Mouse (Mus musculus): ENCODE results near the gene Slc52a3. TPM values are rescaled to one million over a fixed set of nuclear protein-coding genes. Genes with fewer than 3 reads are reported as not detected.

Slc52a3 gene
- polyA plus RNA-seq, 1 experiment from 2014 or later: 3.6 TPM

GRCm38 (mm10) chr2:151961284-151962196 is 34.8 kb upstream of the Slc52a3 start:
- 44% methylated on average over 9 of the region's 9 CpGs for WGBS
- H3K4me3 ChIP-seq (ENCODE audit: low read depth, low read length): no peak overlapping the region
- H3K27ac ChIP-seq (ENCODE audit: low read length): no peak overlapping the region
- H3K9ac ChIP-seq (replicated peaks; ENCODE audit: low read depth, low read length): no peak overlapping the region
- no peak overlapping the region for H3K4me2 ChIP-seq (replicated peaks; ENCODE audit: low read depth, low read length)
- H3K36me3 ChIP-seq (ENCODE audit: control insufficient read depth, insufficient read depth, low read length): no peaks in the 10 kb centered on the region
- ATAC-seq (ENCODE audit: insufficient number of reproducible peaks, insufficient read depth, low FRiP score, low read depth): no peak
- H3K27me3 ChIP-seq (ENCODE audit: control insufficient read depth, insufficient read depth, low read length): no peaks in the 10 kb centered on the region
- peaks cover 23% of the 10 kb centered on the region for H3K4me1 ChIP-seq (ENCODE audit: control insufficient read depth, insufficient read depth, low read length)
- H3K9me3 ChIP-seq (ENCODE audit: control insufficient read depth, low read depth, low read length): no peaks in the 10 kb centered on the region

- H3K27ac ChIP-seq (ENCODE audit: low read length): no peak overlapping the region
- no peak overlapping the region for H3K4me3 ChIP-seq (ENCODE audit: low read depth, low read length)
- no peaks in the 10 kb centered on the region for H3K27me3 ChIP-seq (ENCODE audit: control insufficient read depth, insufficient read depth, low read length)
- H3K9me3 ChIP-seq (ENCODE audit: control insufficient read depth, low read depth, low read length): no peaks in the 10 kb centered on the region
- peaks cover 27% of the 10 kb centered on the region for H3K4me1 ChIP-seq (ENCODE audit: control insufficient read depth, insufficient read depth, low read length)
- ATAC-seq (ENCODE audit: insufficient number of reproducible peaks, insufficient read depth, low FRiP score, low read depth): peak; percentile 47
- H3K36me3 ChIP-seq (ENCODE audit: control insufficient read depth, insufficient read depth, low read length): no peaks in the 10 kb centered on the region
- 44% methylated on average over 10 of the region's 10 CpGs for WGBS
- H3K4me2 ChIP-seq (replicated peaks; ENCODE audit: low read depth, low read length): no peak overlapping the region
- no peak overlapping the region for H3K9ac ChIP-seq (replicated peaks; ENCODE audit: low read depth, low read length)
These were observed 33.8 kb upstream of the Slc52a3 start for GRCm38 (mm10) chr2:151962474-151962873.

DNA sequence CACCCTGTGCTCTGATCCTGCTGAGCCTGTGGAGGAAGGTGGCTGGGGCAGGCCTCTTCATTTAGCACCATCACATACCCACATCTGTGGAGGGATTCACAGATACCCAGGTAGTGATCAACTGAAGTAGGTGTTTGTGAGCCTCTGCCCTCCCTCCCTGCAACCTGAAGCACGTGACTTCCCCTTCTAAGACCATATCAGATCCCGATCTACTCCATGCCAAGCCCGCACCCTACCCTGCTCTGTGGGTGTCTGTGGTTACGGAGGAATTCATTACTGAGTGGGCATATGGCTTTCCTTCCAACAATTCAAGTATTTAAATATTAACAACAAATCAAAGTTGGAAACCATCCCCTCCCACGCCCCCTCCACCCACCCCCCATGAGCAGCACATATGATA is 33.0 kb upstream of the Slc52a3 start:
- Histone ChIP-seq H3K4me2 (replicated peaks; ENCODE audit: low read depth, low read length) (no peak overlapping the region), H3K27me3 (ENCODE audit: control insufficient read depth, insufficient read depth, low read length) (no peaks in the 10 kb centered on the region)
- no peak for ATAC-seq (ENCODE audit: insufficient number of reproducible peaks, insufficient read depth, low FRiP score, low read depth)

DNA sequence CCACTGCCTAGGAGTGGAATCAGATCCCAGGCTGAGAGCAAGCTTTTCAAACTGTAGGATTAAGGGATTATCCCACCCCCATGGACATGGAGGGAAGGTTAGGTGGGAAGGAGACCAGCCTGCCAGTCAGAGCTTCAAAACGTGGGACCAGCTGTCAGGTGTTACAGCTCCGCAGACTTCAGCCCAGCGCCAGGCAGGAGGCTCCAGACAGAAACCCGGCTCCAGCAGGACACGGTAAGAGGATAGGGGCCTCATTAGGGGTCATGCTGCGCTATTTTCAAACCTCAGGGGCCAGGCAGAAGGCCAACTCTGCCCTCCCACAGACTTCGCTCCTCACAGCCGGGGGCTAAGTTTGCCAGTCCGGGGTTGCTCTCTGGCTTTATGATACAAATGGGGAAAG is 32.3 kb upstream of the Slc52a3 start:
- no peak overlapping the region for H3K4me2 ChIP-seq (replicated peaks; ENCODE audit: low read depth, low read length)
- H3K9me3 ChIP-seq (ENCODE audit: control insufficient read depth, low read depth, low read length): no peaks in the 10 kb centered on the region
- no peak for ATAC-seq (ENCODE audit: insufficient number of reproducible peaks, insufficient read depth, low FRiP score, low read depth)
- no peaks in the 10 kb centered on the region for H3K27me3 ChIP-seq (ENCODE audit: control insufficient read depth, insufficient read depth, low read length)
- no peak overlapping the region for H3K9ac ChIP-seq (replicated peaks; ENCODE audit: low read depth, low read length)
- WGBS: 10% methylated on average over 9 of the region's 9 CpGs
- peaks cover 5% of the 10 kb centered on the region for H3K36me3 ChIP-seq (ENCODE audit: control insufficient read depth, insufficient read depth, low read length)
- no peak overlapping the region for H3K4me3 ChIP-seq (ENCODE audit: low read depth, low read length)
- H3K4me1 ChIP-seq (ENCODE audit: control insufficient read depth, insufficient read depth, low read length): peaks cover 30% of the 10 kb centered on the region
- H3K27ac ChIP-seq (ENCODE audit: low read length): no peak overlapping the region

More for the DNA sequence above, 33.0 kb upstream of the Slc52a3 start:
- 82% methylated on average over 5 of the region's 5 CpGs for WGBS
- Histone ChIP-seq H3K4me1 (ENCODE audit: control insufficient read depth, insufficient read depth, low read length) (peaks cover 30% of the 10 kb centered on the region), H3K36me3 (ENCODE audit: control insufficient read depth, insufficient read depth, low read length) (no peaks in the 10 kb centered on the region), H3K9me3 (ENCODE audit: control insufficient read depth, low read depth, low read length) (no peaks in the 10 kb centered on the region), H3K27ac (ENCODE audit: low read length) (no peak overlapping the region; the same call in 1 of the 2 replicates), H3K4me3 (ENCODE audit: low read depth, low read length) (no peak overlapping the region), H3K9ac (replicated peaks; ENCODE audit: low read depth, low read length) (no peak overlapping the region)

DNA sequence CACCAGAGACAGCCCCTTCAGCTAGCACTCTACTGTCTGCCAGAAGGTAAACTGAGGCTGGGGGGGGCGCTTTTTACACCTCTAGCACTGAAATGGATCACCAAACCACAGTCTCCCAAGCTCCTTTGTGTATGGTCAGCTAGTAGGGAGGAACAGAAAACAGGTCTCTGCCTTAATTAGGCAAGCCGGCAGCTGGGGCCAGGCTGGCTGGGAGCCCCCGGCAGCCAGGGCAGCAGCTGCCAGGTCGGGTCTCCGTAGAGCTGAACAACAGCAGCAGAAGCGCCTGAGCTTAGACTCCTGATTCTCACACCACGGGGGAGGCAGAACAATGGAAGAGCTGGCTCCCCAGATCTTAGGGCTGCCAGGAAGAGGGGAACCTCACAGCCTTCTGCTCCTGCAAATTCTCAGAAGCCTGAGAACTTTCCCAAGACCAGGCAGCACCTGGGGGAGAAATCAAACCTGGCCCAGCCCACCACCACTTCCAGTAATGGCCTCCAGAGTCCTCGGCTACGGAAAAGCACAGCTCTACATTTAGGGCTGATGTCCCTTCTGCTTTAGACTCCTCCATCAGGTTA is 29.0 kb upstream of the Slc52a3 start:
- WGBS: 41% methylated on average over 9 of the region's 9 CpGs
- Histone ChIP-seq H3K27me3 (ENCODE audit: control insufficient read depth, insufficient read depth, low read length) (no peaks in the 10 kb centered on the region), H3K9ac (replicated peaks; ENCODE audit: low read depth, low read length) (no peak overlapping the region), H3K9me3 (ENCODE audit: control insufficient read depth, low read depth, low read length) (no peaks in the 10 kb centered on the region), H3K4me3 (ENCODE audit: low read depth, low read length) (no peak overlapping the region), H3K36me3 (ENCODE audit: control insufficient read depth, insufficient read depth, low read length) (peaks cover 17% of the 10 kb centered on the region), H3K27ac (ENCODE audit: low read length) (no peak overlapping the region), H3K4me2 (replicated peaks; ENCODE audit: low read depth, low read length) (no peak overlapping the region), H3K4me1 (ENCODE audit: control insufficient read depth, insufficient read depth, low read length) (peaks cover 38% of the 10 kb centered on the region)
- no peak for ATAC-seq (ENCODE audit: insufficient number of reproducible peaks, insufficient read depth, low FRiP score, low read depth)

- H3K9ac ChIP-seq (replicated peaks; ENCODE audit: low read depth, low read length): no peak overlapping the region
- H3K27me3 ChIP-seq (ENCODE audit: control insufficient read depth, insufficient read depth, low read length): no peaks in the 10 kb centered on the region
- H3K4me1 ChIP-seq (ENCODE audit: control insufficient read depth, insufficient read depth, low read length): peaks cover 36% of the 10 kb centered on the region
- no peak overlapping the region for H3K27ac ChIP-seq (ENCODE audit: low read length)
- 80% methylated on average over 2 of the region's 2 CpGs for WGBS
- H3K4me2 ChIP-seq (replicated peaks; ENCODE audit: low read depth, low read length): no peak overlapping the region
- ATAC-seq (ENCODE audit: insufficient number of reproducible peaks, insufficient read depth, low FRiP score, low read depth): no peak
- no peaks in the 10 kb centered on the region for H3K9me3 ChIP-seq (ENCODE audit: control insufficient read depth, low read depth, low read length)
- peaks cover 17% of the 10 kb centered on the region for H3K36me3 ChIP-seq (ENCODE audit: control insufficient read depth, insufficient read depth, low read length)
- no peak overlapping the region for H3K4me3 ChIP-seq (ENCODE audit: low read depth, low read length)
These were observed 28.5 kb upstream of the Slc52a3 start for GRCm38 (mm10) chr2:151967792-151968191.

DNA sequence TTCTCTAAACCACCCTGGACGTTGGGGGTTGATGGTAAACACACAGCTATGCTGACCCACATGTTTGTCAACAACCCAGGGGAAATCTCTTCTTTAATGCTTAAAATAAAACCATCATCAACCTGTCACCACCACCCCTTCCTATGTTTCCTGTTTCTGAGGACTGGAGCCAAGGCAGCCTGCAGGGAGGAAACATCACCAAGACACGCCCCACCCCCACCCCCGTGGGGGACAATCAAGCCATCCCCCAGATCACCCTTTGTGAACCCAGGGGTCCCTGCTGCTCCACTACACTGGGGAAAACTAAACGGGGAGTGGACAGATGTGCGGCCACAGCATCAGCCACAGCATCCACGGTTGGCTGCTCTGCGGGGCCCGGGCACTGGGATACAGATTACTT is 27.9 kb upstream of the Slc52a3 start:
- H3K4me2 ChIP-seq (replicated peaks; ENCODE audit: low read depth, low read length): no peak overlapping the region
- no peak for ATAC-seq (ENCODE audit: insufficient number of reproducible peaks, insufficient read depth, low FRiP score, low read depth)
- peaks cover 17% of the 10 kb centered on the region for H3K36me3 ChIP-seq (ENCODE audit: control insufficient read depth, insufficient read depth, low read length)
- no peak overlapping the region for H3K9ac ChIP-seq (replicated peaks; ENCODE audit: low read depth, low read length)
- H3K9me3 ChIP-seq (ENCODE audit: control insufficient read depth, low read depth, low read length): no peaks in the 10 kb centered on the region
- WGBS: 78% methylated on average over 8 of the region's 8 CpGs
- H3K4me3 ChIP-seq (ENCODE audit: low read depth, low read length): no peak overlapping the region
- no peak overlapping the region for H3K27ac ChIP-seq (ENCODE audit: low read length)
- peaks cover 32% of the 10 kb centered on the region for H3K4me1 ChIP-seq (ENCODE audit: control insufficient read depth, insufficient read depth, low read length)
- no peaks in the 10 kb centered on the region for H3K27me3 ChIP-seq (ENCODE audit: control insufficient read depth, insufficient read depth, low read length)

- H3K36me3 ChIP-seq (ENCODE audit: control insufficient read depth, insufficient read depth, low read length): peaks cover 17% of the 10 kb centered on the region
- no peaks in the 10 kb centered on the region for H3K27me3 ChIP-seq (ENCODE audit: control insufficient read depth, insufficient read depth, low read length)
- no peaks in the 10 kb centered on the region for H3K9me3 ChIP-seq (ENCODE audit: control insufficient read depth, low read depth, low read length)
- no peak overlapping the region for H3K9ac ChIP-seq (replicated peaks; ENCODE audit: low read depth, low read length)
- H3K27ac ChIP-seq (ENCODE audit: low read length): no peak overlapping the region
- no peak overlapping the region for H3K4me3 ChIP-seq (ENCODE audit: low read depth, low read length)
- ATAC-seq (ENCODE audit: insufficient number of reproducible peaks, insufficient read depth, low FRiP score, low read depth): no peak
- peaks cover 32% of the 10 kb centered on the region for H3K4me1 ChIP-seq (ENCODE audit: control insufficient read depth, insufficient read depth, low read length)
- 88% methylated on average over 7 of the region's 7 CpGs for WGBS
- no peak overlapping the region for H3K4me2 ChIP-seq (replicated peaks; ENCODE audit: low read depth, low read length)
These were observed 27.3 kb upstream of the Slc52a3 start for GRCm38 (mm10) chr2:151968986-151969385.
